Mouse (Mus musculus) limb, embryonic 11.5 days (tissue): ENCODE results near the gene Fam13c. TPM values are rescaled to one million over a fixed set of nuclear protein-coding genes. Genes with fewer than 3 reads are reported as not detected.
A peak's percentile ranks its signal among the peaks of the same experiment; 100 is the strongest.

Experiments used
- ATAC-seq: fragments of 200-750 bp; cut with Nextera tagmentation; 2 replicates; pipeline ENCODE4 v1.8.0; 2017; ENCODE audit warnings: low read depth; ENCODE audit not compliant: insufficient number of reproducible peaks, low FRiP score, low TSS enrichment
- DNase-seq: peaks from one replicate; pipeline ENCODE4 v3.0.0-alpha.2; 2015; ENCODE audit warnings: low spot score
- H3K27ac ChIP-seq: fragments of 300-500 bp; sonication (generic); replicated peaks from 2 replicates; pipeline ENCODE4 v1.5.1; 2014; ENCODE audit warnings: low read depth, mild to moderate bottlenecking, low read length
- H3K27me3 ChIP-seq: fragments of 300-500 bp; sonication (generic); 2 replicates; pipeline ENCODE4 v1.6.1; 2014; ENCODE audit warnings: mild to moderate bottlenecking, low read length, mixed read lengths; ENCODE audit not compliant: control insufficient read depth, insufficient read depth
- H3K36me3 ChIP-seq: fragments of 300-500 bp; sonication (generic); 2 replicates; pipeline ENCODE4 v1.6.1; 2014; ENCODE audit warnings: mild to moderate bottlenecking, low read length, moderate library complexity, mixed read lengths; ENCODE audit not compliant: control insufficient read depth, insufficient read depth
- H3K4me1 ChIP-seq: fragments of 300-500 bp; sonication (generic); 2 replicates; pipeline ENCODE4 v1.6.1; 2014; ENCODE audit warnings: low read length, mixed read lengths; ENCODE audit not compliant: control insufficient read depth, insufficient read depth
- H3K4me2 ChIP-seq: fragments of 300-500 bp; sonication (generic); 2 replicates; pipeline ENCODE4 v1.6.1; 2014; ENCODE audit warnings: low read depth, mild to moderate bottlenecking, moderate library complexity; ENCODE audit not compliant: severe bottlenecking
- H3K4me3 ChIP-seq: fragments of 300-500 bp; sonication (generic); 2 replicates; pipeline ENCODE4 v1.5.1; 2014; ENCODE audit warnings: low read depth, low read length
- H3K9ac ChIP-seq: fragments of 300-500 bp; sonication (generic); 2 replicates; pipeline ENCODE4 v1.6.1; 2014; ENCODE audit warnings: mild to moderate bottlenecking, low read length
- H3K9me3 ChIP-seq: fragments of 300-500 bp; sonication (generic); 2 replicates; pipeline ENCODE4 v1.6.1; 2016; ENCODE audit warnings: low read length; ENCODE audit not compliant: control insufficient read depth
- WGBS: fragments of 180-500 bp; shearing (Covaris S2); extraction: QIAGEN DNeasy Blood & Tissue Kit; methylation state at CpG from one replicate; pipeline ENCODE4 v1.1.7; 2014; 5-methylcytosine and 5-hydroxymethylcytosine counted together
- polyA plus RNA-seq: library from polyadenylated mRNA; unstranded; fragments of >200 nt; fragmentation: Nextera tagmentation; extraction: Ambion mirVana; gene quantifications from 2 replicates; pipeline ENCODE4 v1.2.1, GENCODE M21; 2014

Gene Fam13c
- polyA plus RNA-seq, result 9.8 and 10.3 TPM in 2 replicates

GRCm38 (mm10) chr10:70439676-70440521 is at the start of gene Fam13c:
Gene Fam13c, plus strand, starts transcription at chr10:70440481.
- peak within 1 kb of the TSS; percentile 50 for H3K4me3 ChIP-seq
- ATAC-seq (peak; percentile 59), DNase-seq (peak; percentile 65)
- 10% methylated on average over 24 of the region's 24 CpGs for WGBS
- H3K27ac ChIP-seq, result no peak within 1 kb of the TSS; the same call in none of the 2 replicates
- H3K9me3 ChIP-seq, result no peaks in the 10 kb centered on the region
- H3K4me2 ChIP-seq, result peak within 1 kb of the TSS; percentile 46
- H3K36me3 ChIP-seq, result no peaks in the 10 kb centered on the region
- no peaks in the 10 kb centered on the region for H3K27me3 ChIP-seq
- peak within 1 kb of the TSS; percentile 76 for H3K9ac ChIP-seq
- H3K4me1 ChIP-seq, result no peaks in the 10 kb centered on the region

DNA sequence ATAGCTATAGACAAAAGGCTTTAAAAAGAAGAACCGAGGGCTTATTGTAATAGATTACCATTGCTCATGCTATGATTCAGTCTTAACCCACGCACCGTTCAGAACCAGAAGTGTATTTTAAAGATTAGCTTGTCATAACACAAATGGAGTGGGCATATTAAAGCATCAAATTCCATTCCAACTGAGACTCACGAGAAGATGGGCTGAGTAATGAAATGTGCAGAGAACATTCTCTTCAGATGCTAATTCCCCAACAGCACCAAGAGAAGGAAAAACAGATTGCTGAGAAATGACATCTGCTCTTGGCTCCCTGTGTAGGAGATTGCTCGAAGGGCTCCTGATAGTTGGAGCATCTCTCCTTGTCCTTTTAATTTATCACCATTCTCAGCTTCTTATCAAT is 44.4 kb upstream of the Fam13c start:
- Histone ChIP-seq H3K9ac (no peak overlapping the region), H3K4me3 (no peak overlapping the region), H3K36me3 (no peaks in the 10 kb centered on the region), H3K4me1 (no peaks in the 10 kb centered on the region), H3K4me2 (no peak overlapping the region), H3K9me3 (peaks cover 3% of the 10 kb centered on the region; the same call in 1 of the 2 replicates), H3K27ac (no peak overlapping the region), H3K27me3 (no peaks in the 10 kb centered on the region)
- no peak for DNase-seq
- no peak for ATAC-seq
- whole genome bisulfite sequencing, result 94% methylated on average over 5 of the region's 5 CpGs

- 89% methylated on average over 6 of the region's 6 CpGs for WGBS
- H3K9me3 ChIP-seq, result peaks cover 3% of the 10 kb centered on the region; the same call in 1 of the 2 replicates
- ATAC-seq (no peak), DNase-seq (no peak)
- no peaks in the 10 kb centered on the region for H3K36me3 ChIP-seq
- H3K4me1 ChIP-seq, result no peaks in the 10 kb centered on the region
- no peak overlapping the region for H3K4me2 ChIP-seq
- H3K27ac ChIP-seq, result no peak overlapping the region
- no peak overlapping the region for H3K4me3 ChIP-seq
- no peak overlapping the region for H3K9ac ChIP-seq
- no peaks in the 10 kb centered on the region for H3K27me3 ChIP-seq
Measured at GRCm38 (mm10) chr10:70398224-70398623, 42.1 kb upstream of the Fam13c start.

DNA sequence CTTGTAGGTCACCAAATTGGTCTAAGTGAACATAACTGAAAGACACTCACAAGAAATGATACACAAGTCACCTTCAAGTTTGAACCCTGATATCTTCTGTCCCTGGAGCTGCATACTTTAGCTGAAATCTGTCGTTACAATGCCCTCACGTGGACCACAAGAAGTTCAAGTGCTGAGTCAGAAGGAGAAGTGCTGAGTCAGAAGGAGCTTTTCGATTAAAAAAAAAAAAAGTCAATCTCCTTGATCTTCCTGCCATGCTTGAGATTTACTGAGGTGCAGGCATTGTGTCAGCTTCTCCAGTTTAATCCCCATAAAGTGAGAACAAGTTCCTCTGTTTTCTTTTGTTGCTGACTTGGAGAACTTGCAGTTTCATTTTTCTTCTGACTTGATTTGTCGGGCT is 38.3 kb upstream of the Fam13c start:
- DNase-seq (no peak), ATAC-seq (no peak)
- Histone ChIP-seq H3K36me3 (no peaks in the 10 kb centered on the region), H3K9me3 (no peaks in the 10 kb centered on the region), H3K9ac (no peak overlapping the region), H3K4me1 (no peaks in the 10 kb centered on the region), H3K27ac (no peak overlapping the region), H3K4me3 (no peak overlapping the region), H3K27me3 (no peaks in the 10 kb centered on the region), H3K4me2 (no peak overlapping the region)
- 84% methylated on average over 4 of the region's 4 CpGs for WGBS

GRCm38 (mm10) chr10:70402711-70403110 is 37.6 kb upstream of the Fam13c start:
- H3K9me3 ChIP-seq, result no peaks in the 10 kb centered on the region
- no peak for ATAC-seq
- H3K27me3 ChIP-seq, result no peaks in the 10 kb centered on the region
- H3K36me3 ChIP-seq, result no peaks in the 10 kb centered on the region
- H3K27ac ChIP-seq, result no peak overlapping the region
- DNase-seq, result no peak
- no peak overlapping the region for H3K4me3 ChIP-seq
- H3K4me1 ChIP-seq, result no peaks in the 10 kb centered on the region
- no peak overlapping the region for H3K9ac ChIP-seq
- 86% methylated on average over 4 of the region's 4 CpGs for WGBS
- H3K4me2 ChIP-seq, result no peak overlapping the region

GRCm38 (mm10) chr10:70417811-70418486 is 22.3 kb upstream of the Fam13c start:
- Histone ChIP-seq H3K9me3 (no peaks in the 10 kb centered on the region), H3K9ac (no peak overlapping the region), H3K4me2 (no peak overlapping the region), H3K27ac (no peak overlapping the region), H3K4me1 (no peaks in the 10 kb centered on the region), H3K27me3 (no peaks in the 10 kb centered on the region), H3K36me3 (no peaks in the 10 kb centered on the region), H3K4me3 (no peak overlapping the region)
- WGBS, result 86% methylated on average over 6 of the region's 6 CpGs
- ATAC-seq, result no peak
- DNase-seq, result no peak

GRCm38 (mm10) chr10:70419282-70420264 is 20.7 kb upstream of the Fam13c start:
- H3K9ac ChIP-seq, result no peak overlapping the region
- WGBS, result 86% methylated on average over 15 of the region's 15 CpGs
- H3K4me3 ChIP-seq, result no peak overlapping the region
- no peaks in the 10 kb centered on the region for H3K4me1 ChIP-seq
- ATAC-seq (no peak), DNase-seq (no peak)
- H3K27me3 ChIP-seq, result no peaks in the 10 kb centered on the region
- H3K36me3 ChIP-seq, result no peaks in the 10 kb centered on the region
- no peak overlapping the region for H3K27ac ChIP-seq
- no peaks in the 10 kb centered on the region for H3K9me3 ChIP-seq
- H3K4me2 ChIP-seq, result no peak overlapping the region

DNA sequence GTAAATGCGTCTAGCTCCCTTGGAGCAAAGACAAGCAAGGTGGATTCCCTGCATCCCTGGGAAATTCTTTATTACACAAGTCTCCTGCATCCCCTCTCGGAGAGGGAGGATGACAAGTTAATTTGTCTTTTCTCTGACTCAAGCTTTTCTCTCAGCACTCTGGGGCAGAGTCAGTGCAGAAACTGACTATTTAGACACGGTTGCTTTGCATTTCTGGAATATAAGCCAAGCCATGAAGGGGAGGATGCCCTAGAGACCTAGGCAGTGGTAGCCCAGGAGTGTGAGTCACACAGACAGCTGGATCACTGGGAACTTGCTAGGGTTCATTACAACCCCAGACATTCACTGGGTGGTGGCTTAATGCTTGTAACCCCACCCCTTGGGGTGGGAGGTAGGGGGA is 13.9 kb upstream of the Fam13c start:
- 71% methylated on average over 3 of the region's 3 CpGs for WGBS

More for the DNA sequence above, 13.9 kb upstream of the Fam13c start:
- H3K9me3 ChIP-seq, result no peaks in the 10 kb centered on the region
- no peak overlapping the region for H3K4me2 ChIP-seq
- DNase-seq, result no peak
- no peaks in the 10 kb centered on the region for H3K4me1 ChIP-seq
- H3K27me3 ChIP-seq, result no peaks in the 10 kb centered on the region
- H3K36me3 ChIP-seq, result no peaks in the 10 kb centered on the region
- H3K27ac ChIP-seq, result no peak overlapping the region
- H3K9ac ChIP-seq, result no peak overlapping the region
- ATAC-seq, result no peak
- H3K4me3 ChIP-seq, result no peak overlapping the region
